Mouse (Mus musculus): Measurements from ENCODE around the gene Larp6. TPM values are rescaled to one million over a fixed set of nuclear protein-coding genes. Genes with fewer than 3 reads are reported as not detected.

Gene Larp6
- polyA plus RNA-seq (2012): not detected in 2 replicates

GRCm38 (mm10) chr9:60712771-60713541, at the start of gene Larp6:
Gene Larp6, plus strand, starts transcription at chr9:60712989.
- Histone ChIP-seq H3K27me3 (ENCODE audit: control insufficient read depth) (peaks cover 18% of the 10 kb centered on the region), H3K36me3 (ENCODE audit: control insufficient read depth) (no peaks in the 10 kb centered on the region), H3K9me3 (ENCODE audit: control insufficient read depth, low read length) (no peaks in the 10 kb centered on the region), H3K4me3 (replicated peaks) (peak within 1 kb of the TSS; percentile 29), H3K4me1 (ENCODE audit: control insufficient read depth) (no peaks in the 10 kb centered on the region)
- no peak for TF ChIP-seq GATA1 (IDR thresholded peaks at IDR 0.05; ENCODE audit: low read length)
- TF ChIP-seq TAL1 (IDR thresholded peaks at IDR 0.05; ENCODE audit: low read length): no peak

GRCm38 (mm10) chr9:60664385-60664784, 48.4 kb upstream of the Larp6 start:
- Histone ChIP-seq H3K4me3 (replicated peaks) (no peak overlapping the region), H3K36me3 (ENCODE audit: control insufficient read depth) (no peaks in the 10 kb centered on the region), H3K4me1 (ENCODE audit: control insufficient read depth) (no peaks in the 10 kb centered on the region), H3K9me3 (ENCODE audit: control insufficient read depth, low read length) (no peaks in the 10 kb centered on the region), H3K27me3 (ENCODE audit: control insufficient read depth) (no peaks in the 10 kb centered on the region)
- TF ChIP-seq TAL1 (IDR thresholded peaks at IDR 0.05; ENCODE audit: low read length) (no peak), GATA1 (IDR thresholded peaks at IDR 0.05; ENCODE audit: low read length) (no peak)

- TF ChIP-seq GATA1 (IDR thresholded peaks at IDR 0.05; ENCODE audit: low read length) (no peak), TAL1 (IDR thresholded peaks at IDR 0.05; ENCODE audit: low read length) (no peak)
- Histone ChIP-seq H3K36me3 (ENCODE audit: control insufficient read depth) (no peaks in the 10 kb centered on the region), H3K4me3 (replicated peaks) (no peak overlapping the region), H3K27me3 (ENCODE audit: control insufficient read depth) (no peaks in the 10 kb centered on the region), H3K9me3 (ENCODE audit: control insufficient read depth, low read length) (no peaks in the 10 kb centered on the region), H3K4me1 (ENCODE audit: control insufficient read depth) (no peaks in the 10 kb centered on the region)
Measured at GRCm38 (mm10) chr9:60664866-60665265, 47.9 kb upstream of the Larp6 start.

GRCm38 (mm10) chr9:60665535-60665934, 47.3 kb upstream of the Larp6 start:
- Histone ChIP-seq H3K9me3 (ENCODE audit: control insufficient read depth, low read length) (no peaks in the 10 kb centered on the region), H3K4me3 (replicated peaks) (no peak overlapping the region), H3K36me3 (ENCODE audit: control insufficient read depth) (no peaks in the 10 kb centered on the region), H3K27me3 (ENCODE audit: control insufficient read depth) (no peaks in the 10 kb centered on the region), H3K4me1 (ENCODE audit: control insufficient read depth) (no peaks in the 10 kb centered on the region)
- no peak for TF ChIP-seq GATA1 (IDR thresholded peaks at IDR 0.05; ENCODE audit: low read length)
- no peak for TF ChIP-seq TAL1 (IDR thresholded peaks at IDR 0.05; ENCODE audit: low read length)

- Histone ChIP-seq H3K4me3 (replicated peaks) (no peak overlapping the region), H3K9me3 (ENCODE audit: control insufficient read depth, low read length) (no peaks in the 10 kb centered on the region)
- no peak for TF ChIP-seq GATA1 (IDR thresholded peaks at IDR 0.05; ENCODE audit: low read length)
- no peak for TF ChIP-seq TAL1 (IDR thresholded peaks at IDR 0.05; ENCODE audit: low read length)
Measured at GRCm38 (mm10) chr9:60668886-60669285, 43.9 kb upstream of the Larp6 start.

GRCm38 (mm10) chr9:60672568-60672967, 40.2 kb upstream of the Larp6 start:
- H3K27me3 ChIP-seq (ENCODE audit: control insufficient read depth): no peaks in the 10 kb centered on the region
- H3K4me1 ChIP-seq (ENCODE audit: control insufficient read depth): no peaks in the 10 kb centered on the region

More at GRCm38 (mm10) chr9:60668886-60669285, 43.9 kb upstream of the Larp6 start:
- Histone ChIP-seq H3K36me3 (ENCODE audit: control insufficient read depth) (no peaks in the 10 kb centered on the region), H3K27me3 (ENCODE audit: control insufficient read depth) (no peaks in the 10 kb centered on the region), H3K4me1 (ENCODE audit: control insufficient read depth) (no peaks in the 10 kb centered on the region)

GRCm38 (mm10) chr9:60674780-60675179, 38.0 kb upstream of the Larp6 start:
- no peaks in the 10 kb centered on the region for H3K4me1 ChIP-seq (ENCODE audit: control insufficient read depth)
- TF ChIP-seq GATA1 (IDR thresholded peaks at IDR 0.05; ENCODE audit: low read length) (no peak), TAL1 (IDR thresholded peaks at IDR 0.05; ENCODE audit: low read length) (no peak)
- H3K4me3 ChIP-seq (replicated peaks): no peak overlapping the region
- no peaks in the 10 kb centered on the region for H3K27me3 ChIP-seq (ENCODE audit: control insufficient read depth)
- no peaks in the 10 kb centered on the region for H3K36me3 ChIP-seq (ENCODE audit: control insufficient read depth)
- H3K9me3 ChIP-seq (ENCODE audit: control insufficient read depth, low read length): no peaks in the 10 kb centered on the region

More at GRCm38 (mm10) chr9:60672568-60672967, 40.2 kb upstream of the Larp6 start:
- Histone ChIP-seq H3K36me3 (ENCODE audit: control insufficient read depth) (no peaks in the 10 kb centered on the region), H3K9me3 (ENCODE audit: control insufficient read depth, low read length) (no peaks in the 10 kb centered on the region), H3K4me3 (replicated peaks) (no peak overlapping the region)
- TF ChIP-seq TAL1 (IDR thresholded peaks at IDR 0.05; ENCODE audit: low read length) (no peak), GATA1 (IDR thresholded peaks at IDR 0.05; ENCODE audit: low read length) (no peak)

GRCm38 (mm10) chr9:60676429-60676828, 36.4 kb upstream of the Larp6 start:
- Histone ChIP-seq H3K9me3 (ENCODE audit: control insufficient read depth, low read length) (no peaks in the 10 kb centered on the region), H3K4me3 (replicated peaks) (no peak overlapping the region), H3K27me3 (ENCODE audit: control insufficient read depth) (no peaks in the 10 kb centered on the region), H3K36me3 (ENCODE audit: control insufficient read depth) (no peaks in the 10 kb centered on the region), H3K4me1 (ENCODE audit: control insufficient read depth) (no peaks in the 10 kb centered on the region)
- TF ChIP-seq GATA1 (IDR thresholded peaks at IDR 0.05; ENCODE audit: low read length): peak; percentile 6; the same call in 1 of the 2 replicates
- TF ChIP-seq TAL1 (IDR thresholded peaks at IDR 0.05; ENCODE audit: low read length): no peak

GRCm38 (mm10) chr9:60678913-60679312, 33.9 kb upstream of the Larp6 start:
- Histone ChIP-seq H3K4me1 (ENCODE audit: control insufficient read depth) (no peaks in the 10 kb centered on the region), H3K9me3 (ENCODE audit: control insufficient read depth, low read length) (no peaks in the 10 kb centered on the region), H3K27me3 (ENCODE audit: control insufficient read depth) (no peaks in the 10 kb centered on the region), H3K4me3 (replicated peaks) (no peak overlapping the region), H3K36me3 (ENCODE audit: control insufficient read depth) (no peaks in the 10 kb centered on the region)
- TF ChIP-seq GATA1 (IDR thresholded peaks at IDR 0.05; ENCODE audit: low read length) (no peak), TAL1 (IDR thresholded peaks at IDR 0.05; ENCODE audit: low read length) (no peak)

Measured in erythroblast, embryonic 14.5 days (primary cell).